Mouse (Mus musculus): ENCODE data around the gene Tox4. TPM values are rescaled to one million over a fixed set of nuclear protein-coding genes. Genes with fewer than 3 reads are reported as not detected.

The Tox4 gene
- polyA plus RNA-seq, 1 experiment from 2014 or later = 61.0 TPM

Other genes starting within 250 kb of the Tox4 start
- not detected in 2 replicates for gene Olfr221, start 236.7 kb upstream of the Tox4 start, polyA plus RNA-seq (2015; fragmentation: Nextera tagmentation; extraction: Ambion mirVana)
- 480 and 482 TPM in 2 replicates for gene Hnrnpc, start 175.1 kb upstream of the Tox4 start, polyA plus RNA-seq (2015; fragmentation: Nextera tagmentation; extraction: Ambion mirVana)
- 51.3 and 53.3 TPM in 2 replicates for gene Rpgrip1, start 168.4 kb upstream of the Tox4 start, polyA plus RNA-seq (2015; fragmentation: Nextera tagmentation; extraction: Ambion mirVana)
- gene Supt16, start 81.7 kb upstream of the Tox4 start, polyA plus RNA-seq (2015; fragmentation: Nextera tagmentation; extraction: Ambion mirVana) = 43.0 and 45.4 TPM in 2 replicates
- gene Chd8, start 21.4 kb upstream of the Tox4 start, polyA plus RNA-seq (2015; fragmentation: Nextera tagmentation; extraction: Ambion mirVana) = 37.8 and 43.9 TPM in 2 replicates
- 64.0 and 67.6 TPM in 2 replicates for gene Rab2b, start 399 bp downstream of the Tox4 start, polyA plus RNA-seq (2015; fragmentation: Nextera tagmentation; extraction: Ambion mirVana)
- 50.2 and 54.7 TPM in 2 replicates for gene Mettl3, start 26.0 kb downstream of the Tox4 start, polyA plus RNA-seq (2015; fragmentation: Nextera tagmentation; extraction: Ambion mirVana)
- gene Sall2, start 49.6 kb downstream of the Tox4 start, polyA plus RNA-seq (2015; fragmentation: Nextera tagmentation; extraction: Ambion mirVana) = 48.8 and 49.7 TPM in 2 replicates
- gene Olfr1513, start 77.3 kb downstream of the Tox4 start, polyA plus RNA-seq (2015; fragmentation: Nextera tagmentation; extraction: Ambion mirVana) = not detected in 2 replicates
- gene Olfr1512, start 100.0 kb downstream of the Tox4 start, polyA plus RNA-seq (2015; fragmentation: Nextera tagmentation; extraction: Ambion mirVana) = 0.08 and 0.18 TPM in 2 replicates
- gene Olfr1511, start 118.2 kb downstream of the Tox4 start, polyA plus RNA-seq (2015; fragmentation: Nextera tagmentation; extraction: Ambion mirVana) = 0.12 and 0.38 TPM in 2 replicates
- not detected in 2 replicates for gene Olfr1510, start 135.2 kb downstream of the Tox4 start, polyA plus RNA-seq (2015; fragmentation: Nextera tagmentation; extraction: Ambion mirVana)
- not detected in 2 replicates for gene Olfr1509, start 163.8 kb downstream of the Tox4 start, polyA plus RNA-seq (2015; fragmentation: Nextera tagmentation; extraction: Ambion mirVana)
- not detected in 2 replicates for gene Olfr1508, start 188.3 kb downstream of the Tox4 start, polyA plus RNA-seq (2015; fragmentation: Nextera tagmentation; extraction: Ambion mirVana)
- not detected in 2 replicates for gene Olfr1507, start 216.6 kb downstream of the Tox4 start, polyA plus RNA-seq (2015; fragmentation: Nextera tagmentation; extraction: Ambion mirVana)